Mouse (Mus musculus) bone marrow, adult 2 months (tissue): ENCODE results near the gene Ciapin1. TPM values are rescaled to one million over a fixed set of nuclear protein-coding genes. Genes with fewer than 3 reads are reported as not detected.
A peak's percentile ranks its signal among the peaks of the same experiment; 100 is the strongest.
"Not testable (repeated sequence)": the region's sequence is repeated elsewhere in the genome, so short reads cannot be mapped to it uniquely, and the experiment has no call there.

Experiments
- H3K27ac ChIP-seq: fragments of 200-500 bp; 2 replicates; pipeline ENCODE4 v1.5.1; 2012; ENCODE audit warnings: low read depth, mild to moderate bottlenecking, control low read depth, inconsistent platforms, low read length; ENCODE audit not compliant: control insufficient read depth, poor library complexity, insufficient read depth
- H3K4me1 ChIP-seq: fragments of 200-500 bp; 2 replicates; pipeline ENCODE4 v1.6.1; 2011; ENCODE audit warnings: low read length; ENCODE audit not compliant: control insufficient read depth, insufficient read depth
- H3K4me3 ChIP-seq: fragments of 200-500 bp; replicated peaks from 2 replicates; pipeline ENCODE3; 2011; ENCODE audit warnings: mild to moderate bottlenecking, low read depth, low read length, control low read depth; ENCODE audit not compliant: control insufficient read depth
- CTCF ChIP-seq: fragments of 200-500 bp; IDR thresholded peaks from 2 replicates; pipeline ENCODE4 v1.5.1; 2011; ENCODE audit warnings: low read length, control low read depth; ENCODE audit not compliant: control insufficient read depth, insufficient read depth
- POLR2A ChIP-seq: fragments of 200-500 bp; IDR thresholded peaks from 2 replicates; pipeline ENCODE4 v1.6.1; 2011; ENCODE audit warnings: low read depth, mild to moderate bottlenecking, control low read depth, low read length, borderline replicate concordance; ENCODE audit not compliant: control insufficient read depth
- WGBS: fragments of 180-500 bp; shearing (Covaris S2); methylation state at CpG from one replicate; pipeline ENCODE4 v1.1.7; 2018; 5-methylcytosine and 5-hydroxymethylcytosine counted together
- polyA plus RNA-seq: library from polyadenylated mRNA; stranded (reverse); fragments of >200 nt; gene quantifications from 2 replicates; pipeline ENCODE4 v1.2.4, GENCODE M21; 2011; ENCODE audit warnings: low replicate concordance; ENCODE audit not compliant: missing spikeins, insufficient read depth, insufficient read length

The Ciapin1 gene
- polyA plus RNA-seq, 1 experiment: 38.1 TPM

DNA sequence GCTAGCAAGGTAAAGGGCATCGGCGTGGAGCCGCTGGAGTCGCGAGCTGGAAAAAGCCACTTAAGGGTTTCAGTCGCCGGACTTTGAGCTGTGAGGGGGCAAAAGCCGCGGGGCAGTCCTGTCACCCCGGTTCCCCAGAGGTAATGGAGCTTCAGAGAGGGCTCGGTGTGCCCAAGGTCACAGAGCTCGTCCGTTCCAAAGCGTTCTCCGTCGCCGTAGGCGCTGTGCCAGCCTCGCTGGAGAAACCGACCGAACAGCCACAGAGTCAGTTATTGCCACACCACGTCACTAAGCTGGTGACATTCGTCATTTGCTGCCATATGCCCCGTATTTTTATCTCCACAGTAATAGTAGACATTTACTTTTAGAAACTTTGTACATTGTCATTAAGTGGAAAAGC is 442 bp upstream of the Ciapin1 start:
- peak overlapping the region; percentile 83 for H3K4me3 ChIP-seq
- TF ChIP-seq CTCF: no peak
- TF ChIP-seq POLR2A: peak; percentile 57; the same call in 1 of the 2 replicates
- WGBS: under 1% methylated on average over 24 of the region's 24 CpGs
- H3K4me1 ChIP-seq: peaks cover 1% of the 10 kb centered on the region; the same call in 1 of the 2 replicates
- peak overlapping the region; percentile 91 for H3K27ac ChIP-seq

DNA sequence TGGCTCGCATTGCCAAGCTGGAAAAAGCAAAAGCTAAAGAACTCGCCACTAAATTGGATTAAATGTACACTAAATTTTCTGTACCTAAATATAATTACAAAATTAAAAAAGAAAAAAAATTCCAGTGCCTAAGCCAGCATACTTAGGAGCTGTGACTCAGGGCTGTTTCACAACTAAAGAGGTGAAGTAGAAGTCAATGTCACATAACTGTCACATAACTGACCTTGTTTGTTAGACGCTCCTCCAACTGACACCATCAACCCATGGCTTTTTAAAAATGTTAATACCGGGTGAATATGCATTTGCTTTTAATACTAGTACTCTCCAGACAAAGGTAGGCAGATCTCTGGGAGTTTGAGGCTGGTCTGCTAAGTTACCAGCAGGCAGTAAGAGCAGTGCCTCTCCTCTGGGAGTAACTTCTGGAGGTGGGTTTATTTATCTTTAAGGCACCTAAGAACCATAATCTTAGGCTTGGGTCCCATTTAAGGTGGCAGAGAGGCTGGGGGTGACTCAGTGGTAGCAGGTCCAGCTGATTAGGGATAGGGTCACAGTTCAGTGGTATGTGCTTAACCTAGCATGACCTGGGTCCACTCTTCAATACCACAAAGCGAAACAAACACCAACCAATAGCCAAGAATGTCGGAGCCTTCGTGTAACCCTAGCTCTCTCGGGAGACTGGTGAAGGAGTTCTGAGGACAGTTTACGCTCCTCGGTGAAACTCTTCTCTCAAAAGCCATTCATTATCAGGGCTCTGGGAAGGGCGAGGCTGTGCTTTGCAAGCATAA is 1.5 kb downstream of the Ciapin1 start:
- TF ChIP-seq CTCF: no peak
- no peak for TF ChIP-seq POLR2A
- H3K4me3 ChIP-seq: peak overlapping the region; percentile 11
- no peak overlapping the region for H3K27ac ChIP-seq

DNA sequence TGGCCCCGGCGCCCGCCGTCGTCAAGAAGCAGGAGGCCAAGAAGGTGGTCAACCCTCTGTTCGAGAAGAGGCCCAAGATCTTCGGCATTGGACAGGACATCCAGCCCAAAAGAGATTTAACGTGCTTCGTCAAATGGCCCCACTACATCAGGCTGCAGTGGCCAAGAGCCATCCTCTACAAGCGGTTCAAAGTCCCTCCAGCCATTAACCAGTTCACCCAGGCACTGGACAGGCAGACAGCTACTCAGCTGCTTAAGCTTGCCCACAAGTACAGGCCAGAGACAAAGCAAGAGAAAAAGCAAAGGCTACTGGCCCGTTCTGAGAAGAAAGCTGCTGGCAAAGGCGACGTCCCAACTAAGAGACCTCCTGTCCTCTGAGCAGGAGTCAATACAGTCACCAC is 2.4 kb downstream of the Ciapin1 start:
- not testable (repeated sequence) for H3K4me3 ChIP-seq, H3K27ac ChIP-seq, H3K4me1 ChIP-seq
- 82% methylated on average over 13 of the region's 13 CpGs for WGBS

More for the DNA sequence above, 1.5 kb downstream of the Ciapin1 start:
- peaks cover 1% of the 10 kb centered on the region; the same call in 1 of the 2 replicates for H3K4me1 ChIP-seq
- 57% methylated on average over 11 of the region's 11 CpGs for WGBS

DNA sequence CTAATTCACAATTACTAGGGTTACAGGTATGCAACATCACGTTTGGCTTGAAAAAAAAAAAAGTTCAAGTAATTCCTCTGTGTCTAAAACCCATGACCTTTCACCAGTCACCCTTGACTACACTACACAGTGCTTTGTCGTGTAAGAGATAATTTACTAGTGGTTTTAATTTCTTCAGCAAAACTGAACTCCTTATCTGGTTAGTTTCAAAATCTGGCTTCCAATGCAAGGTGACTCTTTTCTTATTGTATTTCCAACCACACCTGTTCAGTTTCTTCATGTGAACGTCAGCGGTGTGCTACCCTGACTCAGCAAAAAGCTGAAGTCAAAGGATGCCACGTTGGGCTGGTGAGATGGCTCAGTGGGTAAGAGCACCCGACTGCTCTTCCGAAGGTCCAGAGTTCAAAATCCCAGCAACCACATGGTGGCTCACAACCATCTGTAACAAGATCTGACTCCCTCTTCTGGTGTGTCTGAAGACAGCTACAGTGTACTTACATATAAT is 4.2 kb downstream of the Ciapin1 start:
- H3K4me3 ChIP-seq, H3K27ac ChIP-seq, H3K4me1 ChIP-seq: not testable (repeated sequence)
- WGBS: 58% methylated on average over 7 of the region's 7 CpGs

DNA sequence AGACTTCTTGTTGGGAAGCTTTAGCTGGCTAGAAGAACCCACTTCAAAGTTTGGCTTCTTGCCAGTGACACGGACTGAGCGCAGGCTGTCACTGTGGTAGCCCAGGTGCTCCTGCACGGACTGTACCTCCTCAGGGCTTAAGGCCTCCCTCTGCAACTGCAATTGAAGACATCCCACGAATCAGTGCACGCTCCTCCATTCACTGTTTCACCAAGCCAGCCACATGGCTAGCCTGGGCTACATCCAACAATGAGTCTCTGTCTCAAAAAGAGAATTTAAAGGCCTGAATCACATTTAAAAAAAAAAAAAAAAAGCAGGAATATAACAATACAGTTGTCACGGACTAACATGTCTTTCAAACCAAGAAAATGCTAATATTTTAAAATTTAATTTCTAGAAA is 9.9 kb downstream of the Ciapin1 start:
- Histone ChIP-seq H3K27ac (no peak overlapping the region), H3K4me1 (no peaks in the 10 kb centered on the region), H3K4me3 (no peak overlapping the region)
- 80% methylated on average over 6 of the region's 6 CpGs for WGBS
- TF ChIP-seq POLR2A (no peak), CTCF (no peak)

DNA sequence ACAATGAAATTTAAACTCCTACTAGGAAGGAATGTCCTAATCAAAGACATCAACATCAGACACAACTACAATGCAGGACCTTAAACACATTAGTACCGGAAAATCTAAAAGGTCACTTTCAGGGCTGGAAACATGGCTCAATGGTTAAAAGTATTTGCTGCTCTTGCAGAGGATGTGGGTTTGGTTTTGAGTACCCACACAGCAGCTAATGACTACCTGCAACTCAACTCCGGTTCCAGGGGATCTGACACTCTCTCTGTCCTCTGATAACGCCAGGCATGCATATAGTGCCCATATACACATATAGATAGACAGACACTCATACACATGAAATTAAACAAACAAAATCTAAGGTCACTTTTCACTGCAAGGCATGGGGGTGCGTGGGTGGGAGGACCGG is 11.9 kb downstream of the Ciapin1 start:
- TF ChIP-seq POLR2A: no peak
- no peak for TF ChIP-seq CTCF
- H3K4me3 ChIP-seq: no peak overlapping the region
- H3K4me1 ChIP-seq: no peaks in the 10 kb centered on the region
- whole genome bisulfite sequencing: 89% methylated on average over 5 of the region's 5 CpGs
- H3K27ac ChIP-seq: no peak overlapping the region

DNA sequence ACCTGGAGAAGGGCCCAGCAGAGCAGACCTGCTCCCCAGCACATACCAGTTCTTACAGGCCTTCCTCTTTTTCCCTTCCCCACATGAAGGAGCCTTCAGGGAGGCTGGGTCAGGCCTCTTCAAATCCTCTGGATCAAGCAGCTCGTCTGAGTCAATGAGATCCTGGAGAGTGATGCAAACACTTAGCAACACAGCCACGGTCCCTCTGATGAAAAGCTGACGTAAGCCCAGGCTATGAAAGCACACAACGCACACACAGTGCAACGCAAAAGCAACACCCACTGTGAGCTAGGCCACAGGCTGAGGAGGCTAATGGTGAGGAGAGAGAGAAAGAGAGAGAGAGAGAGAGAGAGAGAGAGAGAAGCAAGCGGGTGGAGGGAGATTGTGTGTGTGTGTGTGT is 13.0 kb downstream of the Ciapin1 start:
- Histone ChIP-seq H3K4me1 (no peaks in the 10 kb centered on the region), H3K27ac (no peak overlapping the region), H3K4me3 (no peak overlapping the region)
- WGBS: 73% methylated on average over 6 of the region's 6 CpGs
- TF ChIP-seq CTCF: no peak
- no peak for TF ChIP-seq POLR2A

DNA sequence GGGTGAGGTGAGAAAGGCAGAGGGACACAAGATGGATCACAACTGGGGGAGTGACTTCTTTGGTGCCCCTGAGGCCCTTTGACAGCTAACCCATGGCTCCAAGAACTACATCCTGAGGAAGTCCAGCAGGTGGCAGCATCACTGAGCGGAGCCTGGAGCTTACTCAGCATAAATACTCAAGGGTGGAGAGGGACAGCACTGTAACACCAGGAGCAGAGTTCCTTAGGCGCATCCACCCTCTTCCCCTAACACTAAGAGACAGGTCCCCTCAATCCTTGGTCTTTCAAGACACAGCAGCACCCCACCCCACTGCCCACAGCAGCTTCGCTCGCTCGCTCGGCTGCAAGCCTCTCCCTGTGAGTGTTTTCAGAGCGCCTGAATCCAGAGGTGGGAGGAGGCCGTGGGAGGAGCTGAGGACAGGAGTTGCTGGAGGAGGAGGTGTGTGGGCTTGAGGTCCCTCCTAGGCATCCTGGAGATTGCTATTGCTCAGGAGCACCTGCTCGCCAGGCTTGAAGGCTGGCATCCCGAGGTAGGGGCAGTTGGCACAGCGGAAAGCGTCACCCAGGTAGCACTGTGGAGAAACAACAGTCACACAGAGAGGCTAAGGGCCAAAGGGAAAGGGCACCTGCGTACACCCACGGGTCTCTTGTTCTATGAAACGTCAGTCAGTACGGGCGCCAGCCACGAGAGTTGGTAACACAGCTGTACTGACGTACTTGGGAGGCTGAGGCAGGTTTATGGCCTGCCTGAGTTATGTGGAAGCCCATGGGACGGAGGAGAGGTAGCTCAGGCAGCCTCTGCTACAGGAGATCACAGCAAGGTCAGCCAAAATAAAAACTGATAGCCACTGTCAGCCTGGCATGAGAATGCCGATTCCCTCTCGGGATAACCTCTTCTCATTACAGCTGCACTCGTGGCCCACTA is 15.3 kb downstream of the Ciapin1 start:
- Histone ChIP-seq H3K4me3 (no peak overlapping the region), H3K27ac (no peak overlapping the region), H3K4me1 (no peaks in the 10 kb centered on the region)
- TF ChIP-seq POLR2A (no peak), CTCF (peak; percentile 79)
- 92% methylated on average over 23 of the region's 23 CpGs for WGBS

DNA sequence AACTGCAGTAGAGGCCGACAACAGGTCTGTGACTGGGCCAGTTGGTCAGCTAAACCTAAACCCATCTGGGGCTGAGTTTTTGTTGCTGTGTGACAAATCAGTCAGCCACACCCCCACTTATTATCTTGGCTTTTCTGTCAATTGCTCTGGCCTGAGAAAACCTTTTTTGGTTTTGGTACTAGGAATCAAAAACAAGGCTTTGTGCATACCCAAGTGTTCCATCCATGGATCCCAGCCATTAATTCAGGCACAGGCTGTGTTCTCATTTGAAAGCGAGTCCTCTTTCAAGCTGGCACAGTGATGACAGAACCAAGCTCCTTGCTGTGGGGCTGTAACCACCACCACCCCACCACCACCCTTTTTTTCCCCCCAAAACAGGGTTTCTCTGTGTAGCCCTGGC is 16.8 kb downstream of the Ciapin1 start:
- Histone ChIP-seq H3K4me3 (no peak overlapping the region), H3K27ac (no peak overlapping the region), H3K4me1 (no peaks in the 10 kb centered on the region)
- no peak for TF ChIP-seq POLR2A
- no peak for TF ChIP-seq CTCF
- WGBS: 96% methylated on average over 2 of the region's 2 CpGs
